Mouse (Mus musculus) heart, adult 2 months (tissue): ENCODE measurements around the gene Arl5b. TPM values are rescaled to one million over a fixed set of nuclear protein-coding genes. Genes with fewer than 3 reads are reported as not detected.

ENCODE experiments used
- DNase-seq, 2 experiments: peaks; one replicate each; pipeline ENCODE4 v3.0.0; 2021
- H3K27ac ChIP-seq: fragments of 200-600 bp; 2 replicates; pipeline ENCODE4 v1.8.1; 2022
- H3K27me3 ChIP-seq: fragments of 200-500 bp; 2 replicates; pipeline ENCODE4 v1.6.1; 2012; ENCODE audit warnings: mild to moderate bottlenecking, low read length, inconsistent platforms, mixed read lengths; ENCODE audit not compliant: control insufficient read depth, insufficient read depth
- H3K36me3 ChIP-seq: fragments of 200-500 bp; 2 replicates; pipeline ENCODE4 v1.6.1; 2012; ENCODE audit warnings: low read length, inconsistent platforms; ENCODE audit not compliant: control insufficient read depth, insufficient read depth
- H3K4me1 ChIP-seq: fragments of 200-500 bp; 2 replicates; pipeline ENCODE4 v1.6.1; 2011; ENCODE audit warnings: low read length; ENCODE audit not compliant: control insufficient read depth, insufficient read depth
- H3K4me3 ChIP-seq: fragments of 200-600 bp; 2 replicates; pipeline ENCODE4 v1.8.1; 2022
- H3K79me2 ChIP-seq: fragments of 200-500 bp; replicated peaks from 2 replicates; pipeline ENCODE4 v1.6.1; 2012; ENCODE audit warnings: mild to moderate bottlenecking, inconsistent platforms, low read length, moderate library complexity, mixed read lengths; ENCODE audit not compliant: control insufficient read depth, insufficient read depth
- H3K9ac ChIP-seq: fragments of 200-500 bp; 2 replicates; pipeline ENCODE4 v1.6.1; 2012; ENCODE audit warnings: low read depth, mild to moderate bottlenecking, control low read depth, inconsistent platforms, low read length, mixed read lengths
- CTCF ChIP-seq: fragments of 200-600 bp; IDR thresholded peaks from 2 replicates; pipeline ENCODE4 v1.8.1; 2022; ENCODE audit warnings: antibody characterized with exemption, mild to moderate bottlenecking, moderate library complexity
- EP300 ChIP-seq: fragments of 200-500 bp; IDR thresholded peaks from 2 replicates; pipeline ENCODE4 v1.6.1; 2011; ENCODE audit warnings: low read depth, low read length, control low read depth; ENCODE audit not compliant: insufficient read depth
- POLR2A ChIP-seq: fragments of 200-500 bp; IDR thresholded peaks from 2 replicates; pipeline ENCODE4 v1.6.1; 2011; ENCODE audit warnings: mild to moderate bottlenecking, low read depth, low read length, control low read depth; ENCODE audit not compliant: insufficient read depth
- whole genome bisulfite sequencing: fragments of 180-500 bp; shearing (Covaris S2); methylation state at CpG from one replicate; pipeline ENCODE4 v1.1.7; 2018; 5-methylcytosine and 5-hydroxymethylcytosine counted together
- intact Hi-C: fragments of 180-260 bp; cut with DNase I; formaldehyde crosslinking; loops from one replicate; pipeline ENCODE4 v1.15.1; 2025
- polyA plus RNA-seq: library from polyadenylated mRNA; depleted of rRNA; stranded (reverse); fragments of >200 nt; gene quantifications from 2 replicates; pipeline ENCODE4 v1.2.3, GENCODE M21; 2012
- total RNA-seq, 2 experiments: library from RNA; stranded (reverse); gene quantifications; 2 replicates each; pipeline ENCODE4 v1.2.3; 2021

Gene Arl5b
- total and polyA plus RNA-seq, 3 experiments, result 6.5 to 26.7 (median 26.5) TPM

DNA sequence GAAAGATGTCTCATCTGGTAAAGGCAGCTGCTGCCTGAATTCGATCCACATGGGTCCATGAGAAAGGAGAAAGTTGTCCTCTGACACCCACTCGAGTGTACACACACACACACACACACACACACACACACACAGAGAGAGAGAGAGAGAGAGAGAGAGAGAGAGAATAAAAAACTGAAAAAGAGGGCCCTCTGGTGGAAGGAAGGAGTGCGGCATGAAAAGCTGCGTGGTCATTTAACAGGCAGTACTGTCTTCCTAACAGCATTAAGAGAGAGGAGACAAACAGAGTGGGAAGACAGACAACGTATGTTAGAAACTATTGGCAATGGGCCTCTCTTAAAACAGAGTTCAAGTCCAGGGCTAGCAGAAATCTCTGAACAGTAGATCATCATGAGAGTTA, 8.9 kb upstream of the Arl5b start:
- DNase-seq, result no peak
- H3K9ac ChIP-seq, result no peak overlapping the region
- TF ChIP-seq POLR2A (no peak), EP300 (no peak), CTCF (peak; percentile 58)
- no peaks in the 10 kb centered on the region for H3K27me3 ChIP-seq
- no peak overlapping the region for H3K27ac ChIP-seq
- intact Hi-C loops, result no loop called here
- H3K4me1 ChIP-seq, result peaks cover 4% of the 10 kb centered on the region
- no peak overlapping the region for H3K4me3 ChIP-seq
- 56% methylated on average over 5 of the region's 5 CpGs for WGBS
- H3K36me3 ChIP-seq, result peaks cover 15% of the 10 kb centered on the region
- H3K79me2 ChIP-seq, result no peaks in the 10 kb centered on the region; the same call in 1 of the 2 replicates

DNA sequence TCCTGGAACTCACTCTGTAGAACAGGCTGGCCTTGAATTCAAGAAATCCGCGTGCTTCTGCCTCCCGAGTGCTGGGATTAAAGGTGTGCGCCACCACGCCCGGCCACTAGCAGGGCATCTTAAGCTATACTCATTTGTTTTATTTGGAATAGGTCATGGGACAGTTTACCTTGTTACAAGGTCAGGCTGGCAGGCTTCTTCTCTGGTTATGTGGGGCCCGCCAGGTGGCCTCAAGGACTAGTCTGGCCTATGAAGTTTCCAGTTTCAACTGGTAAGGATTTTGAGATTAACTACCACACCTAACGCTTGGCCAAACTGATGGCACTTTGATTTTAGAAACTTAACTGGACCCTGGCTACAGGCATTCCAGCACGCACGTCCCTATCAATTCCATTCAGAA, 5.3 kb downstream of the Arl5b start:
- H3K4me1 ChIP-seq, result peaks cover 5% of the 10 kb centered on the region
- H3K27me3 ChIP-seq, result no peaks in the 10 kb centered on the region
- no peaks in the 10 kb centered on the region; the same call in 1 of the 2 replicates for H3K79me2 ChIP-seq
- TF ChIP-seq EP300 (no peak), POLR2A (no peak), CTCF (no peak)
- no peak for DNase-seq
- H3K36me3 ChIP-seq, result peaks cover 23% of the 10 kb centered on the region
- peak overlapping the region; percentile 81 for H3K4me3 ChIP-seq
- H3K27ac ChIP-seq, result peak overlapping the region; percentile 93
- intact Hi-C loops, result loop anchor here (10.0 kb wide), 2 partner anchors 990 to 1780 kb away; partner anchors contain the start of gene Rsu1
- WGBS, result 16% methylated on average over 10 of the region's 10 CpGs
- H3K9ac ChIP-seq, result peak overlapping the region; percentile 95

DNA sequence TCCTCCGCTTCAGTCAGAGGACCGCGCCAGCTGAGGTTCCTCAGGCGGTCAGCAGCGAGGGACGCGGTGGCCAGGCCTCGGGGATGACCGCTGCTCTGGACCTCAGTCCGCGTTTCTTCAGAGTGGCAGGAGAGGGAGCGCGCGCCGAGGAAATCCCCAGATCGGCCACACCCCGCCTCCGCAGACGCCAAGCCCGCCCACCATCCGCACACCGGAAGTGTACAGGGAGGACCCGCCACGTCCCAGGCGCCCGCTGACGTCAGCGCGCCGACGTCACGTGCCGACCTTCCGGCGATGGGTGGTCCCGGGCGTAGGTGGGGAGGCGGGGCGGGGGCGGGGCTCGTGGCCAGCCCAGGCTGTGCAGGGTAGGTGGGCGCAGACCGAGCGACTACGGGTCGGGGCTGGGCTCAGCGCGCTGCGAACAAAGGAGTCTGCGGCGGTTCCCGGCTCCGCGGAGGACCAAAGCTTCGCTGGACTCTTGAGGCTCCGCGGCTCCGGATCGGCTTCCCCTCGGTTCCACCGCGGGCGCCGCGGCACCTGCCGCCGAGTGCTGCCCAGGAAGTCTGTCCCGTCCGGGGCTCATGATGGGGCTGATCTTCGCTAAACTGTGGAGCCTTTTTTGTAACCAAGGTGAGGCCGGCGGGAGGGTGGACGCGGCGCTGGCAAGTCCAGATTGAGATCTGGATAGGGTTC, 5.9 kb downstream of the Arl5b start, which contains the start of gene Nsun6:
Gene Nsun6 (minus strand): TSS at position 125 of the 693 bp plus-strand sequence.
- Histone ChIP-seq H3K79me2 (no peaks in the 10 kb centered on the region; the same call in 1 of the 2 replicates), H3K4me3 (peak within 1 kb of the TSS; percentile 81), H3K27ac (peak within 1 kb of the TSS; percentile 93), H3K4me1 (peaks cover 5% of the 10 kb centered on the region), H3K27me3 (no peaks in the 10 kb centered on the region), H3K9ac (peak within 1 kb of the TSS; percentile 95), H3K36me3 (peaks cover 24% of the 10 kb centered on the region)
- intact Hi-C loops, result loop anchor here (10.0 kb wide), 2 partner anchors 990 to 1780 kb away; partner anchors contain the start of gene Rsu1
- TF ChIP-seq CTCF, result peak; percentile 42
- TF ChIP-seq POLR2A, result peak; percentile 97
- TF ChIP-seq EP300, result peak; percentile 85; the same call in 1 of the 2 replicates
- DNase-seq, result peak; percentile 97 to 98
- under 1% methylated on average over 75 of the region's 75 CpGs for WGBS

DNA sequence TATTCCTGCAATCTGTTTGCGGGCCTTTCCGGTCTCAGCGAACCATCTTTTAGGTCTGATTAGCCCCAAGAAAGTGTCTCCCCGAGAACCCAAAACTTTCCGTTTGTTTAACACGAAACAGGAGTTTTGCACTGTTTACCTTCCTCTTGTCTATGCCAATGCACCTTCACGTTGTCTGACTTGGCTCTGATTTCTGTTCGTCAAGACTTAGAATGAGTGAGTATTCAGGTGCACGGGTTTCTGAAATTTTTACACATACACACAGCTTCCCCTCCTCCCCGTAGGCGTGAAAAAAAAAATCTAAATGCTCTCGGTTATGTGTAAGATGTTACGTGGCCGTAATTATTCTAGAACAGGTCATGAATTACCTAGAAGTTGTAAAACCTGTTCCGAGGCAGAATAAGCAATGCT, 6.6 kb downstream of the Arl5b start:
- H3K4me1 ChIP-seq, result peaks cover 7% of the 10 kb centered on the region
- intact Hi-C loops, result loop anchor here (10.0 kb wide), 2 partner anchors 991 to 1781 kb away; partner anchors contain the start of gene Rsu1
- peaks cover 31% of the 10 kb centered on the region for H3K36me3 ChIP-seq
- H3K79me2 ChIP-seq, result no peaks in the 10 kb centered on the region; the same call in 1 of the 2 replicates
- no peak for DNase-seq
- H3K27ac ChIP-seq, result peak overlapping the region; percentile 93
- H3K4me3 ChIP-seq, result peak overlapping the region; percentile 81
- H3K9ac ChIP-seq, result peak overlapping the region; percentile 84
- no peaks in the 10 kb centered on the region for H3K27me3 ChIP-seq
- 2% methylated on average over 15 of the region's 15 CpGs for WGBS
- no peak for TF ChIP-seq CTCF
- no peak for TF ChIP-seq EP300
- TF ChIP-seq POLR2A, result no peak

DNA sequence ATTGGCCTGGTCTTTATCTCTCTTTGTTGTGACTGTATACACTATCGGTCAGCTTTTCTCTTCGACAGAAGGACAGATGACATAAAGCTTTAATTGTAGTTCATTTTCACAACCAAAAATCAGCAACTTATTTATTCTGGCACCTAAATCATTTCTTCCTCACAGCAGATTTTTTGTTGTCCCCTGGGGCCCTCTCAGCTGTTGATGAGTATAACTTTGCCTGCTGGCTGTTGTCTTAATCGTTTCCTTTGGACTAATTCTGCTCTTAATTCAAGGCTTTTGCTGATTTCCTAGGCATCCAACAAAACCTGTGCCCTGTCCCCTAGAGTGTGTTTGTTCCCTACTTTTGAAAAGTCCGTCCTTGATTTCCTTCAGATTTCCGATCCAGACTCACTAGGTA, 9.0 kb downstream of the Arl5b start:
- H3K4me3 ChIP-seq, result no peak overlapping the region
- no peaks in the 10 kb centered on the region for H3K27me3 ChIP-seq
- intact Hi-C loops, result loop anchor here (10.0 kb wide), 2 partner anchors 993 to 1783 kb away; partner anchors contain the start of gene Rsu1
- TF ChIP-seq EP300, result no peak
- no peak for TF ChIP-seq POLR2A
- WGBS, result 42% methylated on average over 5 of the region's 5 CpGs
- peaks cover 11% of the 10 kb centered on the region for H3K4me1 ChIP-seq
- no peak overlapping the region for H3K9ac ChIP-seq
- peak overlapping the region; percentile 36 for H3K27ac ChIP-seq
- peaks cover 37% of the 10 kb centered on the region for H3K36me3 ChIP-seq
- DNase-seq, result peak; percentile 49 to 50
- no peaks in the 10 kb centered on the region; the same call in 1 of the 2 replicates for H3K79me2 ChIP-seq

DNA sequence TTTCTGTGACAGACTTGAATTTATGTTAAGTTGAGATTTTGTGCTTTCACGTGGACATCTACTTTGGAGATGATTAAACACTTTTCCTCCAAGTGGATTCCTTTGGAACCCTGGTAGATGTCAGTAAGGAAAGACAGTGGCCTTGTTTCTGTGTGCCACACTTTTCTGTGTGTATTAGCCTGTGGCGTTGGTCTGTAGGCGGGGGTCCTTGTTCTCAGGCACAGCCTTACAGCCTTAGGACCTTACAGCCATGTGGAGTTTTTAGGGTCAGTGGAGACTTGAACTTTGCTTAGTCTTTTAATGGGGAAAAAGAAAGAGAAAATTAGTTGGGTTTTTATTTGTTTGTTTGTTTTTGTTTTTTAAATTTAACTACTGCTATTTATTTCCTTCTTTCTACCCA, 11.7 kb downstream of the Arl5b start:
- WGBS, result 87% methylated on average over 3 of the region's 3 CpGs
- Histone ChIP-seq H3K79me2 (peaks cover under 1% of the 10 kb centered on the region; the same call in 1 of the 2 replicates), H3K4me1 (peaks cover 15% of the 10 kb centered on the region), H3K9ac (no peak overlapping the region), H3K27me3 (no peaks in the 10 kb centered on the region), H3K27ac (no peak overlapping the region; the same call in 1 of the 2 replicates), H3K36me3 (peaks cover 56% of the 10 kb centered on the region), H3K4me3 (no peak overlapping the region)
- no peak for DNase-seq
- TF ChIP-seq EP300, result no peak
- TF ChIP-seq CTCF, result no peak
- TF ChIP-seq POLR2A, result no peak
- intact Hi-C loops, result no loop called here
